Comparison of ENCODE assay signal across 8 mouse cellular contexts in genomic region chr6:93855806-93856641, GRCm38 (mm10).
DNase-seq lines count a peak whose midpoint lies in the region; ATAC-seq and TF ChIP-seq lines count a peak whose summit lies in the region.

No protein-coding gene starts in this region.

- no peak for DNase-seq in lung, postnatal 0 days (ENCODE audit: low spot score)
- no peak for DNase-seq in lung, postnatal 25 days (ENCODE audit: low spot score)
- DNase-seq in cerebellum, postnatal 36 days = peak; percentile 37 to 40
- no peak for DNase-seq in hindbrain, embryonic 10.5 days (ENCODE audit: low spot score)
- no peak for DNase-seq in urinary bladder, postnatal 4 days (ENCODE audit: low spot score in 2 of 2)
- no peak for DNase-seq in adrenal gland, adult (ENCODE audit: inconsistent age in 2 of 2, low spot score in 1 of 2)

- H3K4me3 ChIP-seq in lung, postnatal 0 days (ENCODE audit: low read depth, low read length) = no peak overlapping the region
- H3K4me3 ChIP-seq in hindbrain, embryonic 10.5 days = no peak overlapping the region
- no peak overlapping the region for H3K4me3 ChIP-seq in midbrain, embryonic 12.5 days

- H3K4me2 ChIP-seq in lung, postnatal 0 days (replicated peaks; ENCODE audit: low read depth, low read length) = no peak overlapping the region
- H3K4me2 ChIP-seq in midbrain, embryonic 12.5 days (replicated peaks) = no peak overlapping the region

- no peak for TF ChIP-seq CTCF in lung, postnatal 0 days (IDR thresholded peaks at IDR 0.05)

- WGBS in lung, postnatal 0 days = 33% methylated on average over 8 of the region's 8 CpGs
- 40% methylated on average over 8 of the region's 8 CpGs for WGBS in hindbrain, embryonic 10.5 days
- 27% methylated on average over 8 of the region's 8 CpGs for WGBS in midbrain, embryonic 12.5 days

- peak; percentile 25; the same call in 1 of the 2 replicates for ATAC-seq in lung, postnatal 0 days
- ATAC-seq in midbrain, embryonic 12.5 days (ENCODE audit: low FRiP score, low read depth) = no peak
- no peak for ATAC-seq in erythroid progenitor cell, adult 5-6 weeks (replicated peaks; ENCODE audit: low FRiP score, poor library complexity, severe bottlenecking)

- no peaks in the 10 kb centered on the region for H3K36me3 ChIP-seq in lung, postnatal 0 days (ENCODE audit: insufficient read depth, low read length)
- H3K36me3 ChIP-seq in hindbrain, embryonic 10.5 days = 0 out of 2 replicates have a peak, but pooled peaks cover under 1% of the 10 kb centered on the region
- no peaks in the 10 kb centered on the region for H3K36me3 ChIP-seq in midbrain, embryonic 12.5 days

- H3K9ac ChIP-seq in lung, postnatal 0 days (replicated peaks; ENCODE audit: low read depth) = no peak overlapping the region
- H3K9ac ChIP-seq in midbrain, embryonic 12.5 days (replicated peaks) = peak overlapping the region; percentile 25; the same call in 1 of the 2 replicates

- no peak overlapping the region for H3K27ac ChIP-seq in lung, postnatal 0 days (ENCODE audit: low read length)
- peak overlapping the region; percentile 80 for H3K27ac ChIP-seq in hindbrain, embryonic 10.5 days
- H3K27ac ChIP-seq in midbrain, embryonic 12.5 days (replicated peaks) = peak overlapping the region; percentile 70

- no peaks in the 10 kb centered on the region for H3K27me3 ChIP-seq in lung, postnatal 0 days (replicated peaks; ENCODE audit: insufficient read depth, low read length)
- no peaks in the 10 kb centered on the region for H3K27me3 ChIP-seq in hindbrain, embryonic 10.5 days (ENCODE audit: insufficient read depth, poor library complexity, severe bottlenecking)
- H3K27me3 ChIP-seq in midbrain, embryonic 12.5 days = no peaks in the 10 kb centered on the region

- H3K9me3 ChIP-seq in lung, postnatal 0 days (ENCODE audit: low read length) = no peaks in the 10 kb centered on the region
- no peaks in the 10 kb centered on the region for H3K9me3 ChIP-seq in hindbrain, embryonic 10.5 days
- H3K9me3 ChIP-seq in midbrain, embryonic 12.5 days = no peaks in the 10 kb centered on the region

- no peaks in the 10 kb centered on the region for H3K4me1 ChIP-seq in lung, postnatal 0 days (ENCODE audit: insufficient read depth, low read depth, low read length)
- peaks cover 32% of the 10 kb centered on the region for H3K4me1 ChIP-seq in hindbrain, embryonic 10.5 days (replicated peaks)
- H3K4me1 ChIP-seq in midbrain, embryonic 12.5 days = peaks cover 35% of the 10 kb centered on the region

- no peak for TF ChIP-seq EP300 in lung, postnatal 0 days (IDR thresholded peaks at IDR 0.05)

Comparison
In these comparisons a context has a peak if more than half of its experiments do, and no peak if none do; other contexts are left out.
1. DNase-seq: peak in cerebellum, postnatal 36 days (2 of 2); none in lung, postnatal 0 days (single experiment), lung, postnatal 25 days (single experiment), hindbrain, embryonic 10.5 days (single experiment), urinary bladder, postnatal 4 days (0 of 2) and adrenal gland, adult (0 of 2).